Mouse (Mus musculus) right cerebral cortex, postnatal 36 days (tissue): ENCODE measurements around the gene Vmn1r20.
"Not testable (repeated sequence)": the region's sequence is repeated elsewhere in the genome, so short reads cannot be mapped to it uniquely, and the experiment has no call there.

Source experiments
- DNase-seq, 2 experiments: peaks; one replicate each; pipeline ENCODE4 v3.0.0; 2022; ENCODE audit warnings: low spot score in 2 of 2, mixed read lengths in 1 of 2

The Vmn1r20 gene

DNA sequence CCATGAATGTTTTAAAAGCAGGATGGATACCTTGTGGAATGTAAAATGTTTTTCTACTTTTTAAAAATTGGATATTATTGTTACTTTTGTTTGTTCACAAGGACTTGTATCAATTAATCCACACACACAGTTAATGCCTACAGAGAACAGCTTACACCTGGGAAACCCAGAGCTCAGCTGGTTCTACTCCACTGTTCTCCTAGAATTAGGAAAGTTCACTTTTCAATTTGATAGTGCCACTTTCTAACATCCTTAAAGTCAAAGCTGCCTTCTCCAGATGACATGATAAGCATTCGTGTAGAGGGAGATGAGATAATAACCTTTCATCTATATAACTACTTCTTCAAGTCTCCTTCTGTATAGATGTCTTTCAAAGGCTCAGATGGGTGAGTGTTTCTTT is at the start of gene Vmn1r20:
Gene Vmn1r20, plus strand, starts transcription at position 301 of the 400 bp plus-strand sequence.
- no peak for DNase-seq

DNA sequence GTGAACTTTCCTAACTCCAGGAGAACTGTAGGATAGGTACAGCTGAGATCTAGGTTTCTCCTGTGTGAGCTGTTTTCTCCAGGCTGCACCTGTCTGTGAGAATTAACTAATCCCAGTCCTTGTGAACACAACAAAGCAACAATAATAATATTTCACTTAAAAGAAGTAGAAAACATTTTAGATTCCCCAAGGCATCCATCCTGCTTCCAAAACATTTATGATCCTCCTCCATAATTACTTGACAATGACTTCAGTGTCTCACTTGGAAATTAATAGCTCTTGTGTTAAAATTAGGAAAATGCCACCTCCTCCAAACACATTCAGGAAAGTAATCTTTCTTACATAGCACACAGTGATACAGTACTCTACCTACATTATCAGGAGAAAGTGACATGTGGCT is 33.0 kb upstream of the Vmn1r20 start, which contains the start of gene Vmn1r18:
Gene Vmn1r18, minus strand, starts transcription at position 101 of the 400 bp plus-strand sequence.
- no peak for DNase-seq

DNA sequence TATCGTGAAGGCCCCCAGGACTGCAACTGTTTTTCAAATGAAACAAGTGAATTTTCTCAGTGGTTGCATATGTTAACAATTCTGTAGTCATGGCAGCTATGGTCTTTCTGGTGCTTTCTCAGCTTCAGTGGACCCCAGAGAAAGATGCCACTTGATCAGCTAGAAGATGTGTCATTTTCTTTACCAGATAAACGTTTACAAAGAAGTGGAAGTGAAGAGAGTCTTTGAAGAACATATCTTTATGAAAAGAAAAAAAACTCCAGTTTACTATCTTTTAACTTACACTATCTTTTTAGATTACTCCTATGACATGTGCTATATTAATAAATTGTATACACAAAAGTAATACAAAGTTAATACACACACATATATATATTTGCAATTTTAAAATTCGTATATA is 25.2 kb upstream of the Vmn1r20 start, which contains the start of gene Vmn1r19:
Gene Vmn1r19, plus strand, starts transcription at position 301 of the 400 bp plus-strand sequence.
- DNase-seq: not testable (repeated sequence)

DNA sequence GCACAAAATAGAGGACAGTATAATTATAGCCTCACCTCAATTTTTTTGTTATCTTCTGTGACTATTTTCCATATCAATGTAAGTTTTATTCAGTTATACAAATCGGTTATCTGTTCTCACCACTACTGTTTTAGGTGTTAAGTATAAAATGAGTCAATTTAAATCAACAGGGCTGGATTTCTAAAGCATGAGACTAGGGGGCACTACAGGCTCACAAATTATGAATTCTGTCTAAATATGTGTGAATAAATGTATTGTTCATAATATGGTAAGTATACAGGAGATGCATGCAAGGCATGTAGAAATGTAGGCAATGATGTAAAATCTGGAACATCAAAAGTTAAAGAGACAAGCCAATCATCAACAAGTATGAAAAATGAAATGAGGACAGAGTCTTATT is 2.5 kb downstream of the Vmn1r20 start:
- DNase-seq: no peak

DNA sequence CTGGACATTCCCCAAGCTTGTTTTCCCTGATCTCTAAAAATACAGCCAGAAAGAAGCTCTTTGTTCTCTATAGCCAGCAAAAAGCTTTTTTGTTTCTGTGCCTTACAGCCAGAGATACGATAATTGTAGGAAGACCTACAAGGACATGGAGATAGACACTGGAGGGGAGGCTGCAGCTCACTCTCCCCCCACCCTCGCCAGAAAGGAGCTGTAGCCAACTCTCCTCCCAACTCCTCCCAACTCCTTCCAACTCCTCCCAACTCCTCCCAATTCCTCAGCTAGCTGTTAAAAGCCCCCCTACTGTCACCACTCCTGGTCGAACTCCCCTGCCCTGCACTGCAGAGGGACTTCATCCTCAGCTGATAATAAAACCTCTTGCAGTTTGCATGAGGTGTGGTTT is 39.4 kb downstream of the Vmn1r20 start:
- not testable (repeated sequence) for DNase-seq
